Mouse (Mus musculus) erythroblast, embryonic 14.5 days (primary cell): ENCODE data around the gene Map1lc3a.

Experiments
- GATA1 ChIP-seq: IDR thresholded peaks from 2 replicates; pipeline ENCODE4 v1.6.1; 2012; ENCODE audit warnings: low read length, inconsistent platforms, mixed read lengths
- TAL1 ChIP-seq: IDR thresholded peaks from 3 replicates; pipeline ENCODE4 v1.6.1; 2012; ENCODE audit warnings: low read length, inconsistent platforms, mixed read lengths

GRCm38 (mm10) chr2:155285744-155286143 is 9.6 kb downstream of the Map1lc3a start:
- TF ChIP-seq GATA1 (no peak), TAL1 (no peak)
